Mouse (Mus musculus): ENCODE results near the gene Card10. TPM values are rescaled to one million over a fixed set of nuclear protein-coding genes. Genes with fewer than 3 reads are reported as not detected.
"Not testable (repeated sequence)": the region's sequence is repeated elsewhere in the genome, so short reads cannot be mapped to it uniquely, and the experiment has no call there.

Gene Card10
- polyA plus RNA-seq (2012; rRNA removed) = 34.4 and 42.9 TPM in 2 replicates

DNA sequence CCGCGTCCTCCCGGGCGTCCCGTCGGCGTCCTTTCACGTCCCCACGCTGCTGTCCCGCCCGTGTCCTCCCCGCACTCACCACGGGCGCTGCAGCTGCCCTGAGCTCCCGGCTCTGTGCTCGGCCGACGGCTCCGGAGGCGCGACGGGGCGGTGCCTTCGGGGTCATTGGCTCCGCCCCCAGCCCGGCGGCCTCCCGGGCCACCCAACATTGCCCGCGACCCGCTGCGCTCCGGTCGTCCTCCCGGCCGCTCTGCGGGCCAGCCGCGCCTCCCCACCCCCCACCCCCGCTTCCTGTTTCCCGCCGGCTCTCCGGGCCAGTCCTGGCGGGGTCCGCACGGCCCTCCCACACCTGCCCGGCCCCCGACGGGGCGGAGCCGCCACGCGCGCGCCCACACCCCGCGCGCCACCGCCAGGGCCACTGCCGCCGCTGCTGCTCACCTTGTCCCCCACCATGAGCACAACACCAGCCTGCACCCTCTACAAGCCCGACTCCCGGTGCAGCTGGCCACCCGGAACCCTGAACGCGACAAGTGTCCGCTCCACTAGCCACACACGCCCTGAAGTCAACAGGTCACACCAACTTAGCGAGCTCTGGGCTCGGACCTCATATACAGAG lies at the start of gene Card10:
Card10 (minus strand) TSS at position 267 of the 616 bp plus-strand sequence.
- no peak for DNase-seq (ENCODE audit: low read depth)

DNA sequence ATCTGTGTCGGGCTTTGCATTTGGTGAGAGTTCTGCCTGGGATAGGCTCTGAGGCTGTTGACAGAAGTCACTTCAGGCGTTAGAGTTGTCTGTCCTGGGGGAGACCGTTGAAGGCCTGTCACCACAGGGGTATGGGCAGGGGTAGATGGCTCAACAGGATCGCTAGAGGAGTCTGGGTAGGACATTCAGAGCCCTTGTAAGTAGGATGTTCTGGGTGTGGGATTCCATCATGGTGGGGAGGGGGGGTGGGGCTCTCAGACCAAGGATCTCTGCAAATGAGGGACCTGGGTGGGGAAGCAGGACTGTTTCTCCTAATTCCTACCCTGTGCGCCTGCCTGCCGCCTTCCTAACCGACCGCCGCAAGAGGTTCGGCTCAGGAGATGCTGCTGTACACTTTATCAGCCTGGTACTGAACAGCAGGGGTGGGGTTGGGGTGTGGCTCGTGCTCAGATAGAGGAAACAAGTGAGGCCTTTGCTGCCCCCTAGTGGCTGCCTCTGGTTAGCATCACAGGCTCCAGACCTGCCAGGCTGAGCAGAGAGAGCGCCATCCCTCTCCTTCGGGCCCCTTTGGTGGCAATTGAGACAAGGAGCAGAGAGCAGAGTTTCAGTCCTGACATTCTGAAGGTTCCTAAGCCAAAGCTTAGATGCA lies 48.8 kb upstream of the Card10 start:
- DNase-seq (ENCODE audit: low read depth) = no peak

DNA sequence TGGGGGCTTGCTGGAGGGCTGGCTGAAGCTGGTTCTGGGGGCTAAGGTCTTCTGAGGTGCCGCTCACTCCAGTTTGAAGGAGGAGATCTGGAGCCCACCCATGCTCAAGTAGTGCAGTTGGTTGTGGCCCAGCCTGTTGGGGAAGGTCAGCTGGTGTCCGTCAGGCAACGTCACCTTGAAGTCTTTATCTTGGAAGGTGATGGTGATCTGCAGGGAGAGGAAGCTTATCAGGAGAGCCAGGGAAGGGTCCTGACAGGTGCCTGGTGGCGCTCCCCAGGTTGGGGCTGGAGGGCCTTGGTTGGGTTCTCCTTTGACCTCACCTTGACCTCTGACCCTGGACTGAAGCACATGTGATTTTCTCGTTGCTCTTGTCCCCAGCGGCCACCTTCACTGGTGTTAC lies 48.1 kb upstream of the Card10 start:
- DNase-seq (ENCODE audit: low read depth) = no peak

DNA sequence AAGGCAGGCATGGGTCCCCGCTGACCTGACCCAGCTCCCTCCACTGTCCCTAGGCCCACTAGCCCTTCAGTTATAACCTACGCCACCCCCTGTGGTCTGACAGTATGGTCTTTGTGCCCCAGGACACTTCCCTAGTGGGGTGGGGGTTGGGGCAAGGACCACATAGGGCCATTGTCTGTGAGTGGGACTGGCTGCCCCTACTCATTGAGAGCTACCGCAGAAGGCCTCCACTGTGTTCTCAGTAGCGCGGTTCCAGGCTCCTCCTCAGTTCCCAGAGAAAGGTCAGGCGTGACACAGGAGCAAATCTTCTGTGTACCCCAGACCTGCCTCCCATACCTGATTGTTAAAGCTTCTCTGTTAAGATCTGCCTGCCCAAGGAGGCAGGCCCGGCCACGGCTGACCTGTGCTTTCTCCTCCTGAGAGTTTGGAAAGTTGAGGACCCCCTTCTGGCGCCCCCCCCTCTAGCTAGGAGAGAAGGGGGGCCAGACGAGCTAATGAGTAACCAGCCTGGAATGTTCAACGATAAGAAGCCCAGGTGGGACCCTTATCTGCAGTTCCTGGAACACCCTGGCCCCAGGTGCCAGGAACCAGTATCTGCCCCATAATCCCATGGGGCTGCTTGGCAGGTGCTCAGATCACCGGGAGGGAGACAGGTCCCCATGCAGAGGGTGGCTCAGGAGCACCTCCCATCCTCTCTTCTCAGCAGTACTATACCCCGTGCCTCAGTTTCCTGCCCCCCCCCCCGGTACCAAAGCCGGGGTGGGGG lies 47.4 kb upstream of the Card10 start:
- no peak for DNase-seq (ENCODE audit: low read depth)

DNA sequence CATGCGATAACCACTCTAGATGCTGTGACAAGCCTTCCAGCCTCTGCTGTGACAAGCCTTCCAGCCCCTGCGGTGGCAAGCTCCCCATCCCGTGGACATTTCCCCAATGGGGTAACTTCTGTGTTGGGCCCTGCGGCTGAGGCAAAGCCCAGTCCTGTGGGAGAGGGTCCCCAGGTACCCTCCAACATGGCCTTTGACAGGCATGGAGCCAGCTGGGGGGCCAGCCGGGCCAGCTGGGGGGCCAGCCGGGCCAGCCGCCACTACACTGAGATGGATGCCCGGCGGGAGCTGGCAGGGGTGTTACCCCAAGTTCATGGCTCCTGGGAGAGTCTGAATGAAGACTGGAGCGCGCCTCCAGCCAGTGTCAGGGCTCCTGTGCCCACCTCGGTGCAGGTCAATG lies 46.6 kb upstream of the Card10 start:
- DNase-seq (ENCODE audit: low read depth) = no peak

DNA sequence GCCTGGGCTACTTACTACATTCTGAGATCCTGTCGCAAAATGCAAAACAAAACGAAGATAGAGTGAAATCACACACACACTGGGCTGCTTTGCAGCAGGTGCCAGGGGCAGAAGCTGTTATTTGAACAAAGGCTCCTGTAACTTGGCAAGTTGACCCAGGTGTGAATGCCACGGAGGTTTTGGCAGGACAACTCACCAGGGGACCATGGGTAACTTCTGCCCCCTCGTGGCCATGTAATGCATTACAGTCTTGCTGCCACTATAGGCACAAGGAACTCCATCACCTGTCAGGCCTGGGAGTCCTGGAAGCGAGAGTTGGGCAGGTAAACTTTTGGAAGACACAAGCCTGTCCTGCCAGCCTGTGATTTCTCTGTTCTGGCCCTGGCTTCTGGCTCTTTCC lies 45.6 kb upstream of the Card10 start:
- no peak for DNase-seq (ENCODE audit: low read depth)

DNA sequence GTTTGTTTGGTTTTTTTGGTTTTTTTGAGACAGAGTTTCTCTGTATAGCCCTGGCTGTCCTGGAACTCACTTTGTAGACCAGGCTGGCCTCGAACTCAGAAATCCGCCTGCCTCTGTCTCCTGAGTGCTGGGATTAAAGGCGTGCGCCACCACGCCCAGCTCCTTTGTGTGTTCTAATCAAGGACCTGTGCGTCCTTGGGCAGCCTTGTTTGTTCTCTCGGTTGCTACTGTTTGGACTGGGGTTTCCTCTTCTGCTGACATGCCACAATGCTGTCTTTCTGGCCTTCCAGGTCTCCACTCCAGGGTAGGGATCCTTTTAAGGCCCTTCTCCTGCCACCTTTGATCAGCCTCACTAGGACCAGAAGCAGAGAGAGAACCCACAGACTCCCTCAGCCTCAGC lies 44.0 kb upstream of the Card10 start:
- DNase-seq (ENCODE audit: low read depth) = not testable (repeated sequence)

DNA sequence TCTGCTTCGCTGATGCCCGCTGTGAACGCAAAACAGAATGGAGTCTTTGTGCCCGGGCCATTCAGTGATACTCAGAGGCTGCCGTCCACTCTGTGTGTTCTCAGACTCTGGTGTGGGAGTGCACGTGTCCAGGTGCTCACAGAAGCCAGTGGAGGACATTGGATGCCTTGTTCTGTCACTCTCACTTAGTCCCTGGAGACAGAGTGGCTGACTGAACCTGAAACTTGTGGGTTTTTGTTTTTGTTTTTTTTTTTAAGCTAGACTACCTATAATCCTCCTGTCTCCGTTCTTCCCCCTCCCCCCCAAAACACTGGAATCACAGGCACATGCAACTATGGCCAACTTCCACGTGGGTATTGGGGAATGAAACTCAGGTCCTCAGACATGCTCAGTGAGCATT lies 43.5 kb upstream of the Card10 start:
- no peak for DNase-seq (ENCODE audit: low read depth)

DNA sequence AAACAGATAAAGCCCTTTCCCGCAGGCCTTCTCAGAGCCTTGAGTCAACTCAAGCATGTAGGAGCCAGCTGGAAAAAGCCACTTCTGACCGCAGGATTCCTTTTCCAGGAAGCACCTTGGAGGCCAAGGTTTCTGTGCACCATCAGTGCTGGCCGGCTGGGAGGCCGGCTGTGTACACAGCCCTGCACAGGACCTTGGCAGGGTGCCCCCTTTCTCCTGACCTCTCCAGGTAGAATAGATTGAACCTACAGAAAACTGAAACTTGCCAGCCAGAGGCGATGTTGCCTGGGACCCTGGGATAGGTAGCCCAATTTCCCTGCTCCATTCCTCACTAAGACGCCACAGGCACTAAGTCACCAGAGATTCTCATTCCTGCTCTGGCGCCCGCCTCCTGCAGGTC lies 43.0 kb upstream of the Card10 start:
- DNase-seq (ENCODE audit: low read depth) = no peak

DNA sequence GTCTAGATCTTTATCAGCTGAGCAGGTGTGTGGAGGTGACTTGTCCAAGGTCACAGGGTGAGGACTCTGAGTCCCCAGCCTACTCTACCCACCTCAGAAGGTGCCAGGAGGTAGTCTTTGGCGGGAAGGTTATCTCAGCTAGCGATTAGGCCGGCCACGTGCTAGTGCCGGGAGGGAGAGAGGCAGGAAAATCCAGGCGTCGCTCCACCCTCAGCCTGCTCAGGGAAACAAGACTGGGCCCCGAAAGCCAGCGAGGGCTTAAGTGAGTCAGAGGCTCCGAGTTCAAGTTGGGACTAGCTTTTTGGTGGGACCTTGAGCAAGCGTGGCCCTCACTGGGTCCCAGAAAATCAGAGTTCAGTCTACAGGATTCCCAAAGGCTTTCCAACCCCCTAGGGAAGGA lies 42.5 kb upstream of the Card10 start:
- no peak for DNase-seq (ENCODE audit: low read depth)

DNA sequence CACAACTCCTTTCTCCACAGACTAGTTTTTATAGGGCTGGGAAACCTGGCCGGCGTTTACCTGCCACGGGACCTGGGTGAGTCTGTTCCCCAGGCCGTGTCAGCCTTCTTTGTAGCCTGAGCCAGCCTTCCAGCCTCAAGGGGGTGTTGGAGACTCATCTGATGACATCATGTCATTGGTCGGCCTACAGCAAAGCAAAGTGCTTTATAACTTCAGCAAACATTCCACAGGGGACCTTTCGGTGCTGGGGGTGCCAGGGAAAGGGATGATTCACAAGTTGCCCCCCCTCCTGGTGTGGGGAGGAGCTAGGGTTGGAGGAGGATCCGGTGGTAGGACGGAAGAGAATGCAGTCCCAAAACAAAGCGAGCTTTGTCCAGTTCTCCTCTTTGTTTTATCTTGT lies 41.9 kb upstream of the Card10 start:
- DNase-seq (ENCODE audit: low read depth) = no peak

DNA sequence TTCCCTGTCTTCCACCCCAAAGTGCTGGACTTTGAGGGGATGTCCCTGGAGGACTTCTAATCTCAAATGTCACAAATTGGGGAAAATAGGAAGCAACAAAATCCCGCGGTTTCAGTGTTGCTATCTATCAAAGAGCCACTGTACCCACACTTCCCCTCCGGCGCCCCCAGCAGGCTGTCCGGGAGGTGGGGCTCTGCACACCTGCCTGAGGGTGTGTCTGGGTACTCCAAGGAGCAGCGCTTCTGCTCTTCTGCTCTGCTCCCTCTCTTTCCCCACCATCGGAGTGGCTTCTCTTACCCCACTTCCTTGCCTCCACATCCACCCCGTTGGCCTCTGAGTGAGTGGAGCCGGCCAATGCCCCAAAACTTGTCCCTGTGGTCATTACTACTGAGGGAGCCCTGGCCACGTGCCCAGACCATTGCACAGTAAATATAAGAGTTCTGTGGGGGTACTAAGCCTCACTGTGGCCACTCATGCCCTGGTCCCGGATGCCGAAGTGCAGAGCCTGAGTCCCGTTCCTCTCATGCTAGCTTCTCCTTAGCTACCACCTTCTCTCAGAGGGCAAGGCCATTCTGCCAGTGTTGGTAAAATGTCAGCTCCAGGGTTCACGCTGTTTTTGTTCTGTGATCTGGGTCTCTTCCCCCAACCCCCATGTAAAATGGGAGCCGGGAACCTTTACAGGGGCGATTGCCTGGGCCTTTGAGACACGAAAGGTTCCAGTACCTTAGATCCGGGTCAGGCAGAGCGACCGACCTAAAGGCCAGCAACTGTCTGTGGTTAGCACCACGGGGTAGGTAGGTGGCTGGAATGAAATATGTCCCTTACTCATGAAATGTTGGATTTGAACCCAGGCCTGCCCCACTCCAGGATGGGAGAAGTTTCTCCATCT lies 41.0 kb upstream of the Card10 start:
- no peak for DNase-seq (ENCODE audit: low read depth)

DNA sequence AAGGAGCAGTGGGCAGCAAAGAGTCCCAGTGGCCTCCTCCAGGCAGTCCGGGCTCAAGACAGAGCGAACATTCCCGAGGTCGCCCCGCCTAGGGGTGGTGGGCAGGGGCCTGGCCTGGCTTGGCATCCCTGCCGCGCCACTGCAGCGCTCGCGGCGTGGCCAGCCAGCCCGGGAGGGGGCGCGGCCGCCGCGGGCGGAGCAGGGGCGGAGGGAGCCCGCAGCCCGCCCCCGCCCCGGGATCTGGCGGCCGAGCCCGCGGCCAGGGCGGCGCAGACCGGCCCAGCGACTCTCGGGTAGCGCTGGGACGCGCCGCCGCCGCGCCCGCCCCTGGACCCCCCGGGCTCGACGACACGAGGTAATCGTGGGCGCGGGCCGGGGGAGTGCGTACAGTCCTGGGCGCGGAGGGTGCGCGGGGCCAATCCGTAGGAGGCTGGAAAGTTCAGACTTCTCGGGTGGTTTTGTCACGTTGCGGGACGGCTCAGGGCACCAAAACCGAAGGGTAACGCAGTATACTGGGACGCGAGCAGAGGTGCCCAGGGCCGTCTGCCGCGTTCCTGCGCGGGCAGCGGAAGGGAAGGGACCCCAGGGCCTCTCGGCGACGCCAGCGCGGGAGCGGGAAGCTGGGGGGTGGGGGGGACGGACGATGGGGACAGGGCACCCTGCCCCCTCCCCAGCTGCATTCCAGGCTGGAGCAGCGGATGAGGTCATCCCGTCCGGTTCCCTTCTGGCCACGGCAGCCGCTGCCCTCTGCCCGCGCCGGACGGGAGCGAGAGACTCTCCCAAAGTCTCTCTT lies 39.7 kb upstream of the Card10 start, which contains the start of gene Cdc42ep1:
Cdc42ep1 (plus strand) TSS at position 254 of the 793 bp plus-strand sequence.
- no peak for DNase-seq (ENCODE audit: low read depth)

DNA sequence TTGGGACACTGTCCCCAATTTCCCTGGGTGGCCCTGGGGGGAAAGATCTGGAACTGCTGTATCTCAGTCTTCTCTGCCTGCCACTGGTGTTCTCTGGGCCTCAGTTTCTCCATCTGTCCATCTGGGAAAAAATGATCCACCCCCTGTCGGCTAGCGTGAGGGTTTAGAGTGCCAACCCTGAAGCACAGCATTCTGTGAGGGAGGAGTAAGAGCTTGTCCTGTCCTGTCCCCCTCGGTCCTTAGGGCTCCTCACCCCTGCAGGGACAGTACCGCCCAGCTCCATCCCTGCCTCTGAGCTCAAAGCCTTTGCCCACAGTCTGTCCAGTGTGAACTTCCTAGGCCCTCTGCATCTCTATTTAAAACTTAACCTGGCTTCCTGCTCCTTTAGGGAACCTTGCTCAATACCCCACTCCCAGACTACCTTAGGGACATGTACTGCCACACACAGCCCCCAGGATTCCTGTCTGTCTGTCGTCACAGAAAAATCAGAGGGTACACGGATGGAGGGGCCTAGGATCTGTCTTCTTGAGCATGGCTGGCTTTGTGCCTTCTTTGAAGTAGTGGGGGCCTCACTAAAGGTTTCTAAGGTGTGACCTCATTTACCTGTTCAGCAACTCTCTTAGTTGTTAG lies 38.4 kb upstream of the Card10 start:
- no peak for DNase-seq (ENCODE audit: low read depth)

DNA sequence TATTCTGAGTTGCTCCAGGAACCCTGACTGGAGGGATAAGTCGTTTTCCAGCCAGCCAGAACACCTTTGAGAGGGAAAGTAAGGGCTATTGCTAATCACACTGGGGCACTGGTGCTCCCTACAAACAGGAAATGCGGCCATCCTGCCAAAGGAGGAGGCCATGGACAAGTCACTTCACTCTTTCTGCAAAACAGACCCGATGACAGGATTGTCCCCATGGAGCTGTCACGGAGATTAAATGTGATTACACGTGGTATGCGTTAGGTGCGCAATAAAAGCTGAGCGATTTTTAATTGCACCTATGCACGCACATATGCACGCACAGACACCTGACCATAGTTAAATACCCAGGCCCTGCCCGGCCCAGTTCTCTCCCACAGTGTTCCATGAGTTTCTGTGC lies 37.9 kb upstream of the Card10 start:
- DNase-seq (ENCODE audit: low read depth) = no peak

DNA sequence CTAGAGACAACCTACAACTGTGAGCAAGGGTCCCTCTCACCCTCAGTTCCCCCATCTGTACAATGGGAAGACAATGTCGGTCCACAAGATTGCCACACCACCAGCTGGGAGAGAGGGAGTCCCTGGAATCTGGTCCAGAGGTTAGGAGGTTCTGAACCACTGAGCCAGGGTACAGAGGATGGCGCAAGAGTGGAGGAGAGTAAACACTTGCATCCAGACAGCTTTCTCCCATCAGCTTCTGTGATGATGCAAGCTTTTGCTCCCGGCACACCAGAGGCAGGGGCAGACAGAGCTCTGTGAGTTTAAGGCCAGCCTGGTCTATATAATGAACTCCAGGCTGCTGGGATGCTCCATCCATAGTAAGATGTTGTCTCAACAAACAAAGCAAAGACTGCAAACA lies 37.4 kb upstream of the Card10 start:
- DNase-seq (ENCODE audit: low read depth) = no peak

DNA sequence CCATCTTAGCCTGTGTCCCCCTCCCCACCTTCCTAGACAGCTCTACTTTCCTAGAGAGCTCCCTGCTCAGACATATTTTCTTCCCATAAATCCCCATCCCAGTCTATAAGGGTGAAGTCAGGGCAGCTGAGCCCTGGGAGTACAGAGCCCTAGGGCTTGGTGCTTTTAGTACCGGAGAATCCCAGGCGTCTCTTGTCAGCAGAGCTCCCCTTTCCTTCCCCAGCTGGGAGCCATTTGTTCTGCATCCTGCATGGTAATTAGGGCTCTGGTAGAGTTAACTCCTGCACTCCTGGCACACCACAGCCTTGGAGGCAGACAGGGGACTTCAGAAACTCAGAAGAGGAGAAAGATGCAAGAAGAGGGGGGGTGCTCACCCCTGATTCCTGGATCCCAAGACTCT lies 36.9 kb upstream of the Card10 start:
- no peak for DNase-seq (ENCODE audit: low read depth)

DNA sequence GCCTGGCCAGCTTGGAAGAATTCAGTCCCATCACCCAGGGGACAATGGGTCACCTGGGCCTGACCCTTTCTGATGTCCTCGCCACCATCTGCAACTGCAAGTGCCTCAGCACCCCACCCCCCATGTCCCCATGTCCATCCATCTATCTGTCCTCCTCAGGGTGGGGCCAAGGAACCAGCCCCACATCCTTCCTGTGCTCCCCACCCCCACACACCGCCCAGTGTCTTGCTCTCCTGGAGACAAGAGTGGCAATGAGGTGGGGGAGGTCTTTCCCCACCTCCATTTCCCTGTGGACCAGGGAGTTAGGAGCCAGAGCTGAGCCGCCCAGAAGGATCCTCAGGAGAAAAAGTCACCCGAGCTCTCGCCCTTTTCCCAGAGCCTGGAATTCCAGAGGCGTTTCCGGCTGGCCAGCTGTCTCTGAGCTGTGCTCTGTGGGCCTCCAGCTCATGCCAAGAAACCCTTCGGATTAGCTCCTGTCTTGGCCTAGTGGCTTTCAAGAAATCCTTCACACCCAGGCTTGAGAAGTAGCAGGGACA lies 33.3 kb upstream of the Card10 start:
- no peak for DNase-seq (ENCODE audit: low read depth)

DNA sequence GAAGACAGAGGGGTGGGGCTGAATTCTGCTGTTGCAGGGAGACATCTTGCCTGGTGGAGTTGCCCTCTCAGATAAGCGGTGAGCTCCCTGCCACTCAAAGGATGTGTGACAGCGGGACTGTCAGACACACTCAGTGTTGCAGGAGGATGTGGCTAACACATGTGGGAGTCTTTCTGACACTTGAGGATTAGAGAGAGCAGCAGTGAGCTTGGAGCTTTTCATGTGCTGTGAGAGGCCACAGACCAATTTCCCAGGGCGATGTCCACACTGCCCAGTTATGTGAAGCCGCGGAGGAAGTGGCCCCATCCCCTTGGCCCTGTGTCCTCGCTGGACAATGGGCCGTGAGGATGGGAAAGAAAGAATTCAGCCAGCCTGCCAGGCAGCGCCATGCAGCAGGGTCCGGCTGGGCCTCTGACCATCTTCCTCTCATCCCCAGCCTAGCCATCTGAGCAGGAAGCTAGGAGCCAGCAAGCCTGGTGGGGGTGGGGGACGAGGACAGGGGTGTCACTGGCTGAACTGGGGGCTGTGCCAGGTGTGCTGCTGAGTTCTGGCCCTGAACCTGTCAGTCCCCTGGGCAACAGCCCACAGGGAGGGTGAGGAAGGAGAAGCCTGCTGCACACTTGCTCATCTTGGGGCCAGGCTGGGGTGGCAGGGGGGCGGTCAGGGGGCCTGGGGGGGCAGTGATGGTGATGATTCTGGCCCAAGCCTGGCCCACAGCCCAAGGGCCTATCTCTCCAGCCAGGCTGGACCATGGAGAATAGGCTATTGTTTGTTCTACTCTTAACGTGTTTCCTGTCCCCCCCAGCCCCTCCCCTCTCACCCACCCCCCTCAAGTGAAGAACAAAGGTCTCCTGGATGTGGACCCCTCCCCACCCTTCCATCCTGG lies 32.6 kb upstream of the Card10 start:
- DNase-seq (ENCODE audit: low read depth) = no peak

Data from gonadal fat pad, adult 2 months (tissue).